Mouse (Mus musculus) liver, postnatal 0 days (tissue): ENCODE results near the gene Serpina6.

Experiments
- CTCF ChIP-seq: sonication (generic); IDR thresholded peaks from 2 replicates; pipeline ENCODE4 v1.5.1; 2016; ENCODE audit warnings: antibody characterized with exemption, low read depth
- EP300 ChIP-seq: IDR thresholded peaks from 2 replicates; pipeline ENCODE4 v1.6.1; 2016; ENCODE audit warnings: antibody characterized with exemption, low read depth, mild to moderate bottlenecking

DNA sequence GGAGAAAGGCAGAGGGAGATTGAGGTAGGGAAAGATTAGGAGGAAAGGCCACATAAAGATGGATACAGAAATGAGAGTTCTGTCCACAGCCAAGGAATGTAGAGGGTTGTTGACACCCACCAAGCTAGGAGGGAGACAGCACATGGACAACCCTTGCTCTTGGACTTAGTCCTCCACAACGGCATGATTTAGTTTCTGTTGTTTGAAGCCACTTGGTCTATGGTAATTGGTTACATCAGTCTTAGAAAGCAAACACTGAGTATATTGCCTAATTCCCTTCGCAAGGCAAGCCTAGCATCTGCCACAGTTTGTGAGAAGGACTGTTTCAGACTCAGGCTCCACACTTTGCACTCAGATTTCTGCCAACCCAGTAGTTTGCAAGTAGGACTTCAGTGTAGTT, 21.2 kb downstream of the Serpina6 start:
- TF ChIP-seq EP300 (no peak; the same call in 1 of the 2 replicates), CTCF (no peak)
